Mouse (Mus musculus) midbrain, embryonic 12.5 days (tissue): ENCODE data around the gene Nupl1. TPM values are rescaled to one million over a fixed set of nuclear protein-coding genes. Genes with fewer than 3 reads are reported as not detected.

ENCODE experiments used
- ATAC-seq: fragments of 200-750 bp; cut with Nextera tagmentation; 2 replicates; pipeline ENCODE4 v1.8.0; 2017; ENCODE audit warnings: low read depth, moderate TSS enrichment, moderate library complexity; ENCODE audit not compliant: low FRiP score
- H3K27ac ChIP-seq: fragments of 300-500 bp; sonication (generic); replicated peaks from 2 replicates; pipeline ENCODE4 v1.5.1; 2016; ENCODE audit warnings: mild to moderate bottlenecking
- H3K27me3 ChIP-seq: fragments of 300-500 bp; sonication (generic); 2 replicates; pipeline ENCODE4 v1.6.1; 2016; ENCODE audit warnings: mild to moderate bottlenecking
- H3K36me3 ChIP-seq: fragments of 300-500 bp; sonication (generic); 2 replicates; pipeline ENCODE4 v1.6.1; 2016
- H3K4me1 ChIP-seq: fragments of 300-500 bp; sonication (generic); 2 replicates; pipeline ENCODE4 v1.6.1; 2016
- H3K4me2 ChIP-seq: fragments of 300-500 bp; sonication (generic); replicated peaks from 2 replicates; pipeline ENCODE4 v1.6.1; 2016; ENCODE audit warnings: mild to moderate bottlenecking, moderate library complexity
- H3K4me3 ChIP-seq: fragments of 300-500 bp; sonication (generic); 2 replicates; pipeline ENCODE4 v1.5.1; 2016; ENCODE audit warnings: mild to moderate bottlenecking
- H3K9ac ChIP-seq: fragments of 300-500 bp; sonication (generic); replicated peaks from 2 replicates; pipeline ENCODE4 v1.6.1; 2016; ENCODE audit warnings: mild to moderate bottlenecking, moderate library complexity
- H3K9me3 ChIP-seq: fragments of 300-500 bp; sonication (generic); 2 replicates; pipeline ENCODE4 v1.6.1; 2016; ENCODE audit warnings: mild to moderate bottlenecking
- WGBS: fragments of 180-500 bp; shearing (Covaris S2); methylation state at CpG from one replicate; pipeline ENCODE4 v1.1.7; 2016; 5-methylcytosine and 5-hydroxymethylcytosine counted together
- polyA plus RNA-seq: library from polyadenylated mRNA; unstranded; fragments of >200 nt; fragmentation: Nextera tagmentation; extraction: Ambion mirVana; gene quantifications from 2 replicates; pipeline ENCODE4 v1.2.1, GENCODE M21; 2016

Gene Nupl1
- polyA plus RNA-seq, 1 experiment from 2014 or later, result not detected

DNA sequence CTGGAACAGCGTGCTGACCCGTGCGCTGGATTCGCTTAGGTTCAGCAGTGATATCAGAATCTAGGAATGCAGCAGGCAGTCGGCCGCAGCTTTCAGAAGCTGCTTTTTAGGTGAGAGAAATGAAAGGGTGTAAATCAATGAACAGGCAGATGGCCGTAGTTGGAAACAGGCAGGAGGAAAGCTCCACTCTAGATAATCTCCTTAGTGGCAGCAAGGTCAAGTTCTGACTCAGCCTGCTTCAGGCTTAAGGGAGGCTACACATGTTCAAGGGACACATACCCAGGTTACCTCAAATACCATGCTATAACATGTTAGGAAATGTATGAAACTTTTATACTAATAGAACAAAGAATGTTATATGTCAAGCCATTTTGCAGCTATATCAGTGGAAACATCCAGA, 11.1 kb upstream of the Nupl1 start:
- no peaks in the 10 kb centered on the region for H3K27me3 ChIP-seq
- H3K9me3 ChIP-seq, result no peaks in the 10 kb centered on the region
- no peaks in the 10 kb centered on the region for H3K36me3 ChIP-seq
- no peak overlapping the region for H3K27ac ChIP-seq
- WGBS, result 71% methylated on average over 7 of the region's 7 CpGs
- no peak overlapping the region for H3K4me2 ChIP-seq
- 0 out of 2 replicates have a peak overlapping the region, but pooled peaks have one; percentile 21 for H3K9ac ChIP-seq
- H3K4me1 ChIP-seq, result peaks cover 14% of the 10 kb centered on the region
- no peak for ATAC-seq
- H3K4me3 ChIP-seq, result no peak overlapping the region

- no peak overlapping the region for H3K9ac ChIP-seq
- no peak for ATAC-seq
- 82% methylated on average over 1 of the region's 1 CpGs for WGBS
- H3K4me1 ChIP-seq, result no peaks in the 10 kb centered on the region
- H3K27ac ChIP-seq, result no peak overlapping the region
- no peaks in the 10 kb centered on the region for H3K27me3 ChIP-seq
- H3K36me3 ChIP-seq, result no peaks in the 10 kb centered on the region
- H3K9me3 ChIP-seq, result no peaks in the 10 kb centered on the region
- H3K4me3 ChIP-seq, result no peak overlapping the region
- H3K4me2 ChIP-seq, result no peak overlapping the region
These were observed 6.6 kb upstream of the Nupl1 start for GRCm38 (mm10) chr14:60257851-60258250.

- peaks cover 5% of the 10 kb centered on the region for H3K4me1 ChIP-seq
- no peak overlapping the region for H3K27ac ChIP-seq
- no peak for ATAC-seq
- WGBS, result 87% methylated on average over 4 of the region's 4 CpGs
- no peak overlapping the region for H3K4me2 ChIP-seq
- H3K9ac ChIP-seq, result no peak overlapping the region
- H3K36me3 ChIP-seq, result no peaks in the 10 kb centered on the region
- no peaks in the 10 kb centered on the region for H3K27me3 ChIP-seq
- H3K9me3 ChIP-seq, result no peaks in the 10 kb centered on the region
- no peak overlapping the region for H3K4me3 ChIP-seq
These were observed 5.9 kb upstream of the Nupl1 start for GRCm38 (mm10) chr14:60257101-60257500.

DNA sequence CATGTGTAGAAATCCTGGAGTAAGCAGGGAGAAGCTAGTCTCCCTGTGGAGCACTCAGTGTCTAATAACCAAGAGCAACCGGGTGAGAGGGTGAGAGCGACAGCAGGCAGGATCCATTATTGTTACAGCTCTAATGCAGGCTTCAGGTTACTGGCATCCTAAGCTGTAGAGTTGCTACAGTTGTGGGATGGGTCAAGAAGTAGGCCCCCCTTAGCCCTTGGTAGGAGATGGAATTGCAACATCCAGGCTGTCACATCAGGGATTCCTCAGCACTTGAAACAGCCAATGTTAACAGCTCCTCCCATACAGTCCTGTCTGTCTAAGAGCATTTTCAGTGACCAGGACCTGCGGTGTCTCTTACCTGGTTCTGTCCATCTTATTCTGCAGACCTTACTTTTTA, 5.1 kb upstream of the Nupl1 start:
- no peak for ATAC-seq
- peaks cover 5% of the 10 kb centered on the region for H3K4me1 ChIP-seq
- 37% methylated on average over 3 of the region's 3 CpGs for WGBS
- H3K4me3 ChIP-seq, result no peak overlapping the region
- no peak overlapping the region for H3K27ac ChIP-seq
- H3K4me2 ChIP-seq, result no peak overlapping the region
- H3K36me3 ChIP-seq, result no peaks in the 10 kb centered on the region
- H3K9me3 ChIP-seq, result no peaks in the 10 kb centered on the region
- no peaks in the 10 kb centered on the region for H3K27me3 ChIP-seq
- no peak overlapping the region for H3K9ac ChIP-seq

GRCm38 (mm10) chr14:60254774-60255173, 3.5 kb upstream of the Nupl1 start:
- H3K9ac ChIP-seq, result no peak overlapping the region
- H3K4me2 ChIP-seq, result no peak overlapping the region
- H3K4me1 ChIP-seq, result peaks cover 11% of the 10 kb centered on the region
- no peak overlapping the region for H3K4me3 ChIP-seq
- ATAC-seq, result no peak
- no peaks in the 10 kb centered on the region for H3K9me3 ChIP-seq
- H3K27ac ChIP-seq, result no peak overlapping the region
- no peaks in the 10 kb centered on the region for H3K27me3 ChIP-seq
- no peaks in the 10 kb centered on the region for H3K36me3 ChIP-seq

DNA sequence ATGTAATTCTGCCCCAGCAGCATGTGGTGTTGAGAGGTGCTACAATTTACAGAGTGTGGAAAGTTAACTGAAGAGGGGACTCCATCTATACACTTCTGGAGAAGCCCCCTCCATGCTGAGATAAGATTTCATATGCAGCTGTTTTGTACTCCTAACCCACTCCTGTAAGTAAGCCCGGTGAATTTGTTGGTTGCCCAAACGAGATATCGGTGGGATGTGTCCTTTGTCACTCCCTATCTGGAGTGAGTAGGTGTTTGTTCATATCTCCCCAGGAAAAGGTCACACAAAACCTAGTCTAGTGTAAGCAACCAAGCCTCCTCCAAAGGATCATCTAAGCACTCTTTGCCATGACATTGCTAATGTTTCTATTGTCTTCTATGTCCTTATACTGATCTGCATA, 2.2 kb upstream of the Nupl1 start:
- no peaks in the 10 kb centered on the region for H3K27me3 ChIP-seq
- no peak overlapping the region for H3K4me2 ChIP-seq
- WGBS, result 94% methylated on average over 3 of the region's 3 CpGs
- no peak overlapping the region for H3K27ac ChIP-seq
- ATAC-seq, result no peak
- H3K4me3 ChIP-seq, result no peak overlapping the region
- H3K9ac ChIP-seq, result no peak overlapping the region
- no peaks in the 10 kb centered on the region for H3K9me3 ChIP-seq
- H3K4me1 ChIP-seq, result peaks cover 20% of the 10 kb centered on the region
- no peaks in the 10 kb centered on the region for H3K36me3 ChIP-seq

- 22% methylated on average over 15 of the region's 15 CpGs for WGBS
- peak overlapping the region; percentile 70 for H3K4me2 ChIP-seq
- peak; percentile 13; the same call in 1 of the 2 replicates for ATAC-seq
These were observed 1.1 kb upstream of the Nupl1 start for GRCm38 (mm10) chr14:60252004-60253000.

DNA sequence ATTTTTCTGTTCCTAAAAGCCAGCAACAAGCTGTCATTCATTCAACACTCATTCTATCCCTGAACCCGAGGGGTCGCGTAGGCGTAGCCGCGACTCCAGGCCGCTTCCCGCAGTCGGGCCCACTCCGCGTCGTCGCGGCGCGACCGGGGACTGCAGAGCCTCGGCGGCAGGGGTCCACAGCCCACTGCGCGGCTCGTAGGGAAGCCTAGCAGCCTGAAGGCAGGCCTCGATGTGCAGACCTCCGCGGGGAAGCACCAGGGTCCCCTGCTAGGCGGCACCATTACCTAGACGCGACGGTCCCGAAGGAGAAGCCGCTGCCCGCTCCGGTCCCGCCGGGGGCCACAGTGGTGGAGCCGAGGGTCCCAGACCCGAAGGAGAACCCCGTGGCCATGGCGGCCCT, 352 bp downstream of the Nupl1 start:
- Histone ChIP-seq H3K27ac (peak overlapping the region; percentile 89), H3K4me1 (peaks cover 20% of the 10 kb centered on the region), H3K27me3 (no peaks in the 10 kb centered on the region), H3K36me3 (no peaks in the 10 kb centered on the region), H3K4me2 (peak overlapping the region; percentile 70), H3K4me3 (peak overlapping the region; percentile 75), H3K9me3 (no peaks in the 10 kb centered on the region), H3K9ac (peak overlapping the region; percentile 84)
- ATAC-seq, result peak; percentile 64
- WGBS, result 0% methylated on average over 39 of the region's 39 CpGs

More at GRCm38 (mm10) chr14:60252004-60253000, 1.1 kb upstream of the Nupl1 start:
- H3K36me3 ChIP-seq, result no peaks in the 10 kb centered on the region
- peaks cover 20% of the 10 kb centered on the region for H3K4me1 ChIP-seq
- H3K27me3 ChIP-seq, result no peaks in the 10 kb centered on the region
- H3K9me3 ChIP-seq, result no peaks in the 10 kb centered on the region
- H3K4me3 ChIP-seq, result peak overlapping the region; percentile 75
- H3K27ac ChIP-seq, result peak overlapping the region; percentile 89
- H3K9ac ChIP-seq, result peak overlapping the region; percentile 84

DNA sequence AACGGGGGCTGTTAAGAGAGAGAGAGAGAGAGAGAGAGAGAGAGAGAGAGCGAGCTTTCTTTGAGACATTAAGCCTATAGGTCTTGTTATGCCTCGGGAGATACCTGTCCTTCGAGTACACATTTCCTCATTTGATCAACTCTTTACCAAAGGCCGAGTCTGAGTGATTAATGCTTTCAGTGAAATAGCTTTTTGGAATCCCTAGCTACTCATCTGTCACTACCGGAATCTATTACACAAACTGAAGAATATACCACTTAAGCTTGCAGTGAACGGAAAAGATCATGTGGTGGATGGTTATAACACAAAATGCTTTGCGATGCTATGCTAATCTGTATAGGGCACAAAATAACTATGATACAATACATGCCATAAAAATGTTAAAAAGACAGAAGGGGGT, 865 bp downstream of the Nupl1 start:
- H3K27me3 ChIP-seq, result no peaks in the 10 kb centered on the region
- H3K36me3 ChIP-seq, result no peaks in the 10 kb centered on the region
- no peak for ATAC-seq
- H3K4me2 ChIP-seq, result peak overlapping the region; percentile 70
- no peaks in the 10 kb centered on the region for H3K9me3 ChIP-seq
- H3K27ac ChIP-seq, result no peak overlapping the region
- peaks cover 20% of the 10 kb centered on the region for H3K4me1 ChIP-seq
- WGBS, result 28% methylated on average over 8 of the region's 8 CpGs
- H3K4me3 ChIP-seq, result peak overlapping the region; percentile 75
- H3K9ac ChIP-seq, result peak overlapping the region; percentile 84

- peaks cover 54% of the 10 kb centered on the region for H3K36me3 ChIP-seq
- ATAC-seq, result no peak
- H3K4me2 ChIP-seq, result no peak overlapping the region
- H3K27me3 ChIP-seq, result no peaks in the 10 kb centered on the region
- 91% methylated on average over 3 of the region's 3 CpGs for WGBS
- no peak overlapping the region for H3K9ac ChIP-seq
- no peaks in the 10 kb centered on the region for H3K4me1 ChIP-seq
- H3K27ac ChIP-seq, result no peak overlapping the region
- no peaks in the 10 kb centered on the region for H3K9me3 ChIP-seq
- H3K4me3 ChIP-seq, result no peak overlapping the region
These were observed 12.7 kb downstream of the Nupl1 start for GRCm38 (mm10) chr14:60238551-60238950.

GRCm38 (mm10) chr14:60219886-60220285, 31.3 kb downstream of the Nupl1 start:
- no peaks in the 10 kb centered on the region for H3K27me3 ChIP-seq
- H3K9me3 ChIP-seq, result no peaks in the 10 kb centered on the region
- H3K36me3 ChIP-seq, result peaks cover 33% of the 10 kb centered on the region
- H3K4me1 ChIP-seq, result no peaks in the 10 kb centered on the region
- H3K27ac ChIP-seq, result no peak overlapping the region
- ATAC-seq, result no peak
- H3K4me2 ChIP-seq, result no peak overlapping the region
- 94% methylated on average over 10 of the region's 10 CpGs for WGBS
- no peak overlapping the region for H3K4me3 ChIP-seq
- no peak overlapping the region for H3K9ac ChIP-seq

DNA sequence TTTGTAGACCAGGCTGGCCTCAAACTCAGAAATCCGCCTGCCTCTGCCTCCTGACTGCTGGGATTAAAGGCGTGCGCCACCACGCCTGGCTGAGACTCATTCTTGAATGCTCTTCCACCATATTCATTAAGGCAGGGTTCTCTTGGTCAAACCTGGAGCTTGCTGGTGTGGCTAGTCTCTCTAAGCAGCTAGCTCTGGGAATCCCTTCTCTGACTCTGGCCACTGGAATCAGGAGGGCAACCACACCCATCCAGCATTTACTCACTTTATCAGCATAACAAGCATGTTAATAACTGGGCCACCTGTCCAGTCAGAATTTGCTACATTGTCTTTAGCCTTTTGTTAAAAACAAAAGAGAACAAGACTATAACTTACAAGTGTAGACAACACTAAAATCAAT, 33.6 kb downstream of the Nupl1 start:
- 94% methylated on average over 4 of the region's 4 CpGs for WGBS

More for the DNA sequence above, 33.6 kb downstream of the Nupl1 start:
- Histone ChIP-seq H3K36me3 (peaks cover 33% of the 10 kb centered on the region), H3K9me3 (no peaks in the 10 kb centered on the region), H3K4me1 (no peaks in the 10 kb centered on the region), H3K27me3 (no peaks in the 10 kb centered on the region), H3K9ac (no peak overlapping the region), H3K4me2 (no peak overlapping the region), H3K4me3 (no peak overlapping the region), H3K27ac (no peak overlapping the region)
- no peak for ATAC-seq
